Mouse (Mus musculus) limb, embryonic 14.5 days (tissue): ENCODE measurements around the gene Pmch. TPM values are rescaled to one million over a fixed set of nuclear protein-coding genes. Genes with fewer than 3 reads are reported as not detected.

Experiments
- ATAC-seq: fragments of 200-750 bp; cut with Nextera tagmentation; 2 replicates; pipeline ENCODE4 v1.8.0; 2017; ENCODE audit warnings: low read depth, moderate number of reproducible peaks, moderate TSS enrichment; ENCODE audit not compliant: low FRiP score
- DNase-seq: peaks from one replicate; pipeline ENCODE4 v3.0.0-alpha.2; 2015; ENCODE audit warnings: low spot score
- H3K27ac ChIP-seq: fragments of 300-500 bp; sonication (generic); replicated peaks from 2 replicates; pipeline ENCODE4 v1.5.1; 2014; ENCODE audit warnings: low read depth, mild to moderate bottlenecking, low read length, moderate library complexity, mixed read lengths
- H3K27me3 ChIP-seq: fragments of 300-500 bp; sonication (generic); 2 replicates; pipeline ENCODE4 v1.6.1; 2014; ENCODE audit warnings: low read length, mixed read lengths; ENCODE audit not compliant: control insufficient read depth, insufficient read depth
- H3K36me3 ChIP-seq: fragments of 300-500 bp; sonication (generic); 2 replicates; pipeline ENCODE4 v1.6.1; 2014; ENCODE audit warnings: mild to moderate bottlenecking, low read length, moderate library complexity, mixed read lengths; ENCODE audit not compliant: control insufficient read depth, insufficient read depth
- H3K4me1 ChIP-seq: fragments of 300-500 bp; sonication (generic); 2 replicates; pipeline ENCODE4 v1.6.1; 2014; ENCODE audit warnings: antibody characterized with exemption, low read length, mixed read lengths; ENCODE audit not compliant: control insufficient read depth, insufficient read depth
- H3K4me2 ChIP-seq: fragments of 300-500 bp; sonication (generic); replicated peaks from 2 replicates; pipeline ENCODE4 v1.6.1; 2014; ENCODE audit warnings: low read depth, mild to moderate bottlenecking, low read length, moderate library complexity; ENCODE audit not compliant: severe bottlenecking
- H3K4me3 ChIP-seq: fragments of 300-500 bp; sonication (generic); replicated peaks from 2 replicates; pipeline ENCODE4 v1.5.1; 2014; ENCODE audit warnings: low read length
- H3K9ac ChIP-seq: fragments of 300-500 bp; sonication (generic); 2 replicates; pipeline ENCODE4 v1.6.1; 2014; ENCODE audit warnings: mild to moderate bottlenecking, low read depth, low read length, moderate library complexity; ENCODE audit not compliant: severe bottlenecking
- H3K9me3 ChIP-seq: fragments of 300-500 bp; sonication (generic); 2 replicates; pipeline ENCODE4 v1.6.1; 2016; ENCODE audit warnings: low read length; ENCODE audit not compliant: control insufficient read depth
- POLR2A ChIP-seq: fragments of 200-500 bp; IDR thresholded peaks from 2 replicates; pipeline ENCODE4 v1.8.0; 2012; ENCODE audit warnings: inconsistent platforms, mild to moderate bottlenecking, moderate library complexity, borderline replicate concordance; ENCODE audit not compliant: insufficient read depth, insufficient read length; ENCODE audit errors: extremely low read depth
- WGBS: fragments of 180-500 bp; shearing (Covaris S2); extraction: QIAGEN DNeasy Blood & Tissue Kit; methylation state at CpG from one replicate; pipeline ENCODE4 v1.1.7; 2014; 5-methylcytosine and 5-hydroxymethylcytosine counted together
- polyA plus RNA-seq, 2 experiments: library from polyadenylated mRNA; depleted of rRNA in 1 of 2; stranded (reverse) in 1 of 2; unstranded in 1 of 2; fragments of >200 nt; fragmentation: Nextera tagmentation in 1 of 2; extraction: Ambion mirVana in 1 of 2; gene quantifications; 2 replicates each; pipeline versions ENCODE4 v1.2.1 to v1.2.3; 2012 to 2014

Gene Pmch
- polyA plus RNA-seq (2012; rRNA removed) (not detected in 2 replicates), polyA plus RNA-seq (2014; fragmentation: Nextera tagmentation; extraction: Ambion mirVana) (0.34 and 0.43 TPM in 2 replicates)

GRCm38 (mm10) chr10:88090772-88091171 is at the start of gene Pmch:
TSS of gene Pmch (plus strand) at chr10:88091072.
- Histone ChIP-seq H3K9me3 (no peaks in the 10 kb centered on the region), H3K36me3 (peaks cover 4% of the 10 kb centered on the region; the same call in 1 of the 2 replicates), H3K27ac (no peak within 1 kb of the TSS), H3K4me3 (no peak within 1 kb of the TSS), H3K9ac (no peak within 1 kb of the TSS), H3K4me1 (no peaks in the 10 kb centered on the region), H3K4me2 (no peak within 1 kb of the TSS), H3K27me3 (no peaks in the 10 kb centered on the region)
- no peak for TF ChIP-seq POLR2A
- 85% methylated on average over 5 of the region's 5 CpGs for WGBS
- no peak for DNase-seq
- ATAC-seq, result no peak

GRCm38 (mm10) chr10:88044297-88044696 is 46.6 kb upstream of the Pmch start:
- H3K4me2 ChIP-seq, result no peak overlapping the region
- H3K9me3 ChIP-seq, result no peaks in the 10 kb centered on the region
- DNase-seq (peak; percentile 49), ATAC-seq (no peak)
- H3K27ac ChIP-seq, result no peak overlapping the region
- no peaks in the 10 kb centered on the region for H3K36me3 ChIP-seq
- peaks cover 28% of the 10 kb centered on the region for H3K4me1 ChIP-seq
- no peaks in the 10 kb centered on the region for H3K27me3 ChIP-seq
- H3K4me3 ChIP-seq, result no peak overlapping the region
- 60% methylated on average over 4 of the region's 4 CpGs for WGBS
- no peak for TF ChIP-seq POLR2A
- H3K9ac ChIP-seq, result no peak overlapping the region

GRCm38 (mm10) chr10:88046098-88046771 is 44.6 kb upstream of the Pmch start:
- WGBS, result 10% methylated on average over 11 of the region's 11 CpGs
- H3K4me2 ChIP-seq, result no peak overlapping the region

GRCm38 (mm10) chr10:88054233-88054985 is 36.5 kb upstream of the Pmch start:
- no peak for TF ChIP-seq POLR2A
- Histone ChIP-seq H3K27ac (no peak overlapping the region), H3K36me3 (no peaks in the 10 kb centered on the region), H3K9me3 (no peaks in the 10 kb centered on the region), H3K4me3 (no peak overlapping the region), H3K4me2 (no peak overlapping the region), H3K9ac (no peak overlapping the region), H3K4me1 (no peaks in the 10 kb centered on the region), H3K27me3 (no peaks in the 10 kb centered on the region)
- DNase-seq (no peak), ATAC-seq (no peak)
- WGBS, result 75% methylated on average over 14 of the region's 14 CpGs

More at GRCm38 (mm10) chr10:88046098-88046771, 44.6 kb upstream of the Pmch start:
- peak; percentile 92 for ATAC-seq
- H3K9ac ChIP-seq, result no peak overlapping the region
- H3K36me3 ChIP-seq, result no peaks in the 10 kb centered on the region
- no peaks in the 10 kb centered on the region for H3K9me3 ChIP-seq
- H3K4me1 ChIP-seq, result peaks cover 28% of the 10 kb centered on the region
- H3K27ac ChIP-seq, result peak overlapping the region; percentile 71
- H3K27me3 ChIP-seq, result no peaks in the 10 kb centered on the region
- peak; percentile 89 for DNase-seq
- no peak for TF ChIP-seq POLR2A
- no peak overlapping the region for H3K4me3 ChIP-seq

GRCm38 (mm10) chr10:88056950-88057649 is 33.8 kb upstream of the Pmch start:
- no peak overlapping the region for H3K27ac ChIP-seq
- no peaks in the 10 kb centered on the region for H3K4me1 ChIP-seq
- no peak overlapping the region for H3K9ac ChIP-seq
- ATAC-seq, result peak; percentile 68
- DNase-seq, result peak; percentile 37
- no peaks in the 10 kb centered on the region for H3K9me3 ChIP-seq
- H3K27me3 ChIP-seq, result no peaks in the 10 kb centered on the region
- TF ChIP-seq POLR2A, result no peak
- H3K4me2 ChIP-seq, result no peak overlapping the region
- no peaks in the 10 kb centered on the region for H3K36me3 ChIP-seq
- 64% methylated on average over 14 of the region's 14 CpGs for WGBS
- H3K4me3 ChIP-seq, result no peak overlapping the region
